Mouse (Mus musculus) urinary bladder, postnatal 10 days (tissue): ENCODE data around the gene Naa15.
A peak's percentile ranks its signal among the peaks of the same experiment; 100 is the strongest.
"Not testable (repeated sequence)": the region's sequence is repeated elsewhere in the genome, so short reads cannot be mapped to it uniquely, and the experiment has no call there.

Source experiments
- DNase-seq: peaks from one replicate; pipeline ENCODE4 v3.0.0; 2022; ENCODE audit warnings: low spot score

The Naa15 gene

DNA sequence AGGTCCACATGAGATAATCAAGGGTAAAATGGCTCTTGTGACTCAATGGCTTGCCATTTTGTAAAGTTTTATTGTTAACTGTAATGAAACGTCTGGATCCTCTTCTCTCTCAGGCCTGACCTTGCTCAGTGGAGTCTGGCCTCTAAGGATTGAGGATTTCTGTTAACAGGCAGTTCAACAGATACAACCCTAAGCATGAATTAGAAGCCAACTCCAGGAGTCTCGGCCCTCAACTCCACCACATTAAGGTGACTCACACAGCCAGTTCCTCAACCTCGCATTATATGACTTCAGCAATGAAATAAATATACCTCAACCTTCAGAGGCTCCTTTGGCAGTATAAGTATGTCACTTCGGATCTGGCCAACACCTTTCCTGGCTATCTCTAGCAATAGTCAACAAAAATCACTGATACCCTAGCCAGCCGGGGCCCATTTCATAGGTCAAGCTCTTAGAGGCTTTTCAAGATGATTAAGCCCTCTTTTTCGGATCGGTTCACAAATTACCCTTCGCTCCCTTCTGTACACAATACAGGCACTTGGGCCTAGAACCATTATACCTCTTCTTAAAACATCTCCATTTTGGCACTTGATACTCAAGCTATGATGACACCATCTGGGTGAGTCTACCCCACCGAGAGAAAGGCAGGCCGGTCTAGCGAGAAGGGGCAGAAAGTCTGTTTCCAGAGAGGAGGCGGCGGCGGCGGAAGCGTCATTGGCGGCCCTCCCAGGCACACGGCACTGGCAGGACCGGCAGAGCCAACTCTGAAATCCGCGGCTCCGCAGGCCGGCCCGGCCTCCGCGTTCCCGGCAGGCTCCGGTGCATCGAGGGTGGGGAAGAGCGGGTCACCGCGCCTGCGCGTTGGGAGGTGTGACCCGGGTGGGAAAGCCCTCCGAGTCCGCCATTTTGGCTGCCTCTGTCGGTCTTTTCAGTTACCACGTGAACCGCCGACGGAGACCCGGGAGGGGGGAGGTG, at the start of gene Naa15:
Naa15 (plus strand) TSS at position 51 of the 975 bp plus-strand sequence.
- peak; percentile 83 for DNase-seq

DNA sequence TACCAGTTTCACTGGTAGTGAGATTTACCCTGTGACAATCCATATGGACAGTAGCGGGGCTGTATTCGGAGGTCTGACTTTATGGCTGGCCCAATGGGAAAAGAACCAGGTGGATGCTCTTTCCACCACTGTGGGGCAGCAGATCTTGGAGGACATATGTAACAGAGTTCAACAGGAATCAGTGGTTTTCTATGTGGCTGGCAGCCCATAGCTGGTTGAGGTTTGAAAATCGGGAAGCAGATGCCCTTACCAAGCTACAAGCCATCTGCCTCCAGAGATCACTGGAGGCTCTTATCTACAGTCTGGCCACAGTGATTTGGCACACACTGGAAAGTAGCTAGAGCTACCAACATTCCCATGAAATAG, 49.4 kb upstream of the Naa15 start:
- DNase-seq, result no peak

DNA sequence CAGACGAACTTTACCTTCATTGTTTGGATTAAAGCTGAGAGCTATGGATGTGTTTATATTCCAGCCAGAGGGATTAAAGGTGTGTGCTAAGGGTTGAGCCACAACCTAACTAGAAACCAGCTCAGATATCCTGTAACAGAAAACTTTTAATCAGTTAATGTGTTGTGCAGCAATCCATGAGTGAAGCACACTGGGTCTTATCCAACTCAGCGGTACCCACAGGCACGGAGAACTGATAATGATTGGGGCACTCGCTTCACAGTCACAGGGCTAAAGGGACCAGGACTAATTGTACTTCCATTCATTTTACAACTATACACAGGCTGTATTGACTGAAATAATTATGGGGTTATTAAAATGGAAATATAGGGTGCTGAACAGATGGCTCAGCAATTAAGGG, 48.0 kb upstream of the Naa15 start:
- no peak for DNase-seq

DNA sequence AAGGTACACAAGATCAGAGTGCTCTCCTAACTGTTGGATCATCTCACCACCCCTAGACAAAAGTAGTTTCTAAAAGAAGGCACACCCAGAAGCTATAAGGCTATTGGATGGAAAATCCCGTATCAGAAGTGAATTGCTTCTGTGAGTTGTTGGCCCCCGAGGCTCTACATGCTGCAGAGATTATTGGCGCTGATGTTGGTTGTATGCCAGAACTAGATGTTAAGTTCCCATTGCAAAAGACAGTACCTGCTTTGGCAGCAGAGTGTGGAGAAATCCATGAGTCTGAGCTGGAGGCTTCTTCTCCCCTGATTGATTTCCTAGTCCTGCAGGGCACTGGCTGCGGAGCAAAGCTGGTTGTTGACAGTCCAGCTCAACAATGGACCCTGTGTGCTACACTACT, 46.9 kb upstream of the Naa15 start:
- no peak for DNase-seq

DNA sequence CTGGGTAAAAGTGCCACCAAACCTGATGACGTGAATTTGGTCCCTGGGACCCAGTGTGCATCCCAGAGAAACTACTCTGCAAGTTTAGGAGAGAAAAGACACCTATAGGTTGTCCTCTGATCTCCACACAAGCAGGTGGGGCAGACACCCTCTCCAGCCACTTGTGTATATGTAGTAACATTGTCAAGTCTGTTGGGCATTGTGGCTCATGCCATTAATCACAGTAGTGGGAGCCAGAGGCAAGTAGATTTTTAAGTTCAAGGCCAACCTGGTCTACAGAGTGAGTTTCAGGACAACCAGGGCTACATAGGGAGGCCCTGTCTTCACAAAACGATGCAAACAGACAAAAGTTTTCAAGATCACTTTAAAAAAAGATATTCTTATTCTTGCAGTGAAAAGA, 43.1 kb upstream of the Naa15 start:
- DNase-seq, result no peak

DNA sequence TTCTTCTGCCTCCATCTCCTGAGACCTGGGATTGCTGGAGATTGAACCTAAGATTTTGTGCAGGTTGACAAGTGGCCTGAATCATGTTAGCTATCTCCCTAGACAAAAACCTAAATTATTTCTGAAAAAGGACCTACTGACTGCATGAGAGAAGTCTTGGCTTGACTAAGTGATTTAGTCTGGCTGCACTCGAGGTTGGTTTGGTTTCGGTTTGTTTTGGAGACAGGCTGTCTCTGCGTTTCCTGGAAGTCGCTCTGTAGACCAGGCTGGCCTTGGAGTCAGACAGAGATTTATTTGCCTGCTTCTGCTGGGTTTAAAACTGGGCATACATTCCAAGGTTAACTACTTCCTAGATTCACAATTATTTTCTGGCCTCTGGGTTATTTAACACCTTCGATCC, 42.1 kb upstream of the Naa15 start:
- DNase-seq, result no peak

DNA sequence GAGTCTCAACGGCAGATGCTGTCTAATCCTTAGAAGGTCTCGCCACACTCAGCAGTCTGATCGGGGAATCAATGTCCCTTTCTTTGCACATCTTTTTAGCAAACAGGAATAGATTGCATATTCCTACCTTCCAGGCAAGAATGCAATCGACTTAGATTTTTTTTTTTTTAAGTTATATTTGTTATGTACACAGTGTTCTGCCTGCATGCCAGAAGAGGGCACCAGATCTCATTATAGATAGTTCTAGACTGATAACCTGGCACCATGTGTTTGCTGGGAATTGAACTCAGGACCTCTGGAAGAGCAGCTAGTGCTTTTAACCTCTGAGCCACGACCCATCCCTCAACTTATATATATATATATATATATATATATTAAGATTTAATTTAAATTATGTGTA, 41.4 kb upstream of the Naa15 start:
- no peak for DNase-seq

DNA sequence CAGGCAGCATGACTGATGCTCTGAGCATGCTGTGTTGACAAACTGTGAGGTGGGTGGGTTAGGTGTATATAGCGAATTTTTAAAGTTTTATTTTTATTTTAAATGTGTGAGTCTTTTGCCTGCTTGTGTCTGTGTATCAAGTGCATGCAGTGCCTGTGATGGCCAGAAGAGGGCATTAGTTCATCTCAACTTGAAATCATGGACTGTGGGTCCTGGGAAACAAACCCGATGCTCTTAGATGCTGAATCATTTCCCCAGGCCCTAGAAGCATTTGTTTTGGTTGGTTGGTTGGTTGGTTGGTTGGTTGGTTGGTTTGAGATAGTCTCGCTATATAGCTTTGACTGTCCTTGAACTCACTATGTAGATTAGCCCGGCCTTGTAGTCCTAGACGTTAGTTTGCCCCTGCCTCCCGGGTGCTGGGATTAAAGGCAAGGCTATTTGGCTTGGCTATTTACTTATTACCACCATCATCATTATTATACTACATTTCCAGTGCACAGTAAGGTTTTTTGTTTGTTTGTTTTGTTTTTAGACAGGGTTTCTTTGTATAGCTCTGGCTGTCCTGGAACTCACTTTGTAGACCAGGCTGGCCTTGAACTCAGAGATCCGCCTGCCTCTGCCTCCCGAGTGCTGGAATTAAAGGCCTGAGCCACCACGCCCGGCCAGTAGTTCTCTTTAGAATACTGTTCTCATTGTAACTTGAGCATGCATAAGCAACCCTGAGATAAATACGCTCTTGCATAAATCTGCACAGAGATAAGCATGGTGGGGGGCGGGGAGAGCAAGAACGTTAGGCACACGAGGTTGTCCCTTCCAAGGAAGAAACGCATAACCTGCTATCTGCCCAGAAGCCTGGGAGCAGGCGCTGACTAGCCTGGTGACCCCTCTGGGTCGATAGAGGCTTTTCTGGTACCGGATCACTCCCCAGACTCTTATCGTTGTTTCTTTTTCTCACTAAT, 39.4 kb upstream of the Naa15 start:
- DNase-seq, result no peak

DNA sequence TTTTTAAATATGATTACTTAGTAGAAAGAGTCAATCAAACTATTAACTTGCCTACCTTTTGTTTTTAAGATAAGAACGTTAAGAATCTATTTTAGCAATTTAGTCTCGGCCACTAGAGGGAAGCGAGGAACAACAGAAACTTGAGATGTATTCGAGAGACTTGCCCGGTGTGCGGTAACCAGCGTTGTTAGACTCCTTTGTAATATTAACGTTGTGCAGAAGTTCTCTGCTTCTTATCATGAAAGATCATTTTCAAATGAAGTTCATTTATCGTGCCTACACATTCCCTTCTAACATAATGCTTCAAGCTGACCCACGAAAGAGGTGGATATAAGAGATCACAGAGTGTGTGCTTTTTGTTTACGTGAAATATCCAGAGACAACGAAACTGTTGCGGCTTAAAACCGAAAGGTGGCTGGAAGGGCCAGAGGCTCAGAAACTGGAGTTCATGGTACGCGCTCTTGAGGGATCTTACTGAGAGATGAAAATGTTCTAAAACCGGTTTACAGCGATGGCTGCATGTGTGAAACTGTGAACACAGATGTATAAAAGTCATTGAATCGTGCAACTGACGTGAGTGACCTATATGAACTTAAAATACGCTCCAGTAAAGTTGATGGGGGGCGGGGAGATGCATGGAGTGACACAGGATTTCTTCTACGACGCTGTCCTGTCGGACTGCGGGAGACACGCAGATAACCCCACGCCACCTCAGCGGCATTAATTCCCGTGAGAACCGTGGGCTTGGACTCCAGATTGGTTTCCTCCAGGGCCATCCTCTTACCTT, 36.9 kb upstream of the Naa15 start:
- DNase-seq, result no peak

DNA sequence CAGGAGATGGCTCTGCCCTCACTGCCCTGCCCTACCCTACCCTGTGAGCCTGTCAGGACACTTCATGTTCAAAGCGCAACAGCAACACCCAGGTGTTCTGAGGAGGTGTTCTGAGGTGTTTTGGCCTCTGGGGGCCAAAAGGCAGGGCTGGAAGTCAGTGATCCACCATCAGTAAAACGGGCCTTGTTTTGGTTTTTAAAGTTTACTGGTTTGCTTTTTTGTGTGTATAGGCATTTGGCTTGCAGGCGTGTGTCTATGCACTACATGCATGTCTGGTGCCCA, 36.3 kb upstream of the Naa15 start:
- DNase-seq, result no peak

DNA sequence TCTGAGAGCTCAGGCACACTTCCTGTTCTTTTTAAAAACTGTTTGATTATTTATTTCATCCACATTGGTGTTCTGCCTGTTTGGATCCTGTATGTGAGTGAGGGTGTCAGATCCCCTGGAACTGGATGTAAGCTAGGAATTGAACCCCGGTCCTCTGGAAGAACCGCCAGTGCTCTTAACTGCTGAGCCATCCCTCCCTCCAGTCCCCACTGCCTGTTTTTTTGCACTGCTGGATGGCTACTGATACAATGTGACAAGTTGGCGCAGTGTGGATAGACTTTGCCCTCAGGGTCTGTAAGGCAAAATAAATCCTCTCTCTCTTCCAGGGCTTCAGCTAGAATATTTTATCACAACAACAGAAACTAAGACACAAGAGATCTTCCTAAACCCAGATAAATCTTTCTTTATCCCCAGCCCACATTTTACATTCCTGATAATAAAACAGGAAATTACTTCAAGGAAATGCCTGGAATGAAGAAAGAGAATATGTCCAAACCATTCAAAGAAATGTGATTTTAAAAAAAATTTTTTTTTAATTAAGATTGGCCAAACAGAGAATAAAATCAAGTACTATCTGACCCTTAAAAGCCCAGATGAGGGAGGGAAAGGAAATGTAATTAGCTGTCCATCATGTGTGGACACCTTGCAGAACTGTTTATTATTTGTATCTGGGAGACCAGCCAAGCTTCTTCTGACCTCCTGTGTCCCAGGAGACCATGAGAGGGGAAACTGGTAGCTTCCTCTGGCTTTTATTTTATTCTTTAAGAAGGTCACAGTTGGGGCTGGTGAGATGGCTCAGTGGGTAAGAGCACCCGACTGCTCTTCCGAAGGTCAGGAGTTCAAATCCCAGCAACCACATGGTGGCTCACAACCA, 34.9 kb upstream of the Naa15 start:
- DNase-seq, result no peak

DNA sequence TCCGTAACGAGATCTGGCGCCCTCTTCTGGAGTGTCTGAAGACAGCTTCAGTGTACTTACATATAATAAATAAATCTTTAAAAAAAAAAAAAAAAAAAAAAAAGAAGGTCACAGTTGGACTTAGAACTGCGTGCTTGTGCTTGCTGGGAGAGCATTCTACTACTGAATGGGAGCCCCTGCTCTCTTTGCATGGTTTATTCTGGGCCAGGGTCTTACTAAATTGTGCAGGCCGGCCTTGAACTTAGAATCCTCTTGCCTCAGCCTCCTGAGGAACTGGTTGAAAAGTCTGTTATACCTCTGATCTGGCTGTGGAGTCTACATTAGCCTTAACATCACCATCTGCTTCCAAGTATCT, 34.3 kb upstream of the Naa15 start:
- no peak for DNase-seq

DNA sequence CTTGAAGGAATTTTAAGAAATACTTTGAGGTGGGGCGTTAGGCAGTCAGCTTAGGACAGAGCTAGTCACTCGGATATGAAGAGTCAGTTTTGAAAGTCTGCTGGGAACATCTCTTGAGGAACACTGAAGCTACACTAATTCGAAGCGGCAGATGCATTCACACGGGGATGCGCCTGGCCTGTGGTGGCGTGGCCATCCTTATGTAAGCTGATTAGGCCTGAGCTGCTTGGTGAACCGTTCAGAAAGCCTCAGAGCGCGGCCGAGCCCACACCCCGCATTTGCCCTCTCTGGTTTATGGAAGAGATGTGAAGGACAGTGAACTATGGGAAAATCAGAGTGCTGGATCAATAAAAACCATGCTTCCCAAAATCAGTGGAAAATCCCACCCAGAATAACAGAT, 31.5 kb upstream of the Naa15 start:
- DNase-seq, result no peak

DNA sequence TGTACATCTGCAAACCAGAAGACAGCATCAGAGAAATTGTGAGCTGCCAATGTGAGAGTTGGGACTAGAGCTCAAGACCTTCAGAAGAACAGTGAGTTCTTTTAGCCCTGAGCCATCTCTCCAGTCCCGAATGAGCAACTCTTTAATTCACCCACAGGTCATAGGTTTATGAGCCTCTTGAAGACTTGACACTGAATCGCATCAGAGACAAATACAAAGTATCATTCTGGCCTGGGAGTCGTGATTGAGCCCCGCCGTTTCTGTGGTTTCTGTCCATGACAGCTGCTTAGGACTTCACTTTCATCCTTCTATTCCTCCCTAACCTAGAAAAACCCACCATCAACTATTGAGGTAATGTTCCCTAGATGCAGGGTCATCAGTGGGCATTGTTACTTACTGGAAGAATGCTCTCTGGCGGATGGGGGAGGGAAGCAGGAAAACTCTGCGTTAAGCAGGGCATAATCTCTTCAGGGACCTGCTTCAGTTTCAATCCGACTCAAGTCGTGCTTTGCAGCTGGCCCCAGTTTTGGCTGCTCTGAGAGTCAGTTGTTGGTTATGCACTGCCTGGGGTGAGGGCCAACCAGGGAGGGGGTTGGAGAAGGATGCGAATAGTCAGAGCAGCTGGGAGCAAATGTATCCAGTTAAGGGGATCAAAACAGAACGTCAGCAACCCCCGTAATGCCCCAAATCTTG, 28.4 kb upstream of the Naa15 start:
- DNase-seq, result no peak

DNA sequence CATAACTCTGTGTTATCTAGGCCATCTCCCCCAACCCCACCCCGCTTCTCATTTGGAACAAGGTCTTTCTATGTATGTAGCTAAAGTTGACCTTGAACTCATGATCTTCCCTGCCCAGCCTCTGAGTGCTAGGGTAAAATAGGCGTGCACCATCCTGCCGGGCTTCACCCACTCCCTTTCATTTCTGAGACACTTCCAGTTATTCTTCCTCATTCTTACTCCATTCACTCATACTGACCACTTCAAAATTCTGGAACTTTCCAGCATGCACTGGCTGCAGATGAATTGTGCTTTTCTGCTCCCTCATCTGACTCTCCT, 27.9 kb upstream of the Naa15 start:
- DNase-seq, result no peak

DNA sequence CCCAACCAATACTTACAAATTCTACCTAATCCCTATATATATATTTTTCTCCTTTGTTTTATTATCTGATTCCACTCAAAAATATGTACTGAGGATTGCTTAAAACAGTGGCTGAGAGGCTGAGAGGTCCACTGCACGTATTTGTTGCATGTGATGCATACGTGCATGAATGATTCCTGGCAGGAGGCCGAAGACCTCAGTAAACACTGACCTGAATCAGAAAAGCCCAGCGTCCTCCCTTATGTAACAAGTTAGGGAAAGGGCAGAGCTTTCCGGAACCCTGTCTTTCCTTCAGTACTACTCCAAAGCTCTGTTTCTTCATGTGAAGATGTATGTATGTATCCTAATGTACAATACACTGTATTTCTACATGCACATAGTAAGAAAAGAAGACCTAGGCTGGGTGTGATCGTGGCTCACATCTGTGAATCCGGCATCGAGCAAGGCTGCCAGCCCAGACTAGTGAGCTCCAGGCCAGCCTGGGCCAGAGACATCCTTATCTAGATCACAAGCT, 27.0 kb upstream of the Naa15 start:
- no peak for DNase-seq

DNA sequence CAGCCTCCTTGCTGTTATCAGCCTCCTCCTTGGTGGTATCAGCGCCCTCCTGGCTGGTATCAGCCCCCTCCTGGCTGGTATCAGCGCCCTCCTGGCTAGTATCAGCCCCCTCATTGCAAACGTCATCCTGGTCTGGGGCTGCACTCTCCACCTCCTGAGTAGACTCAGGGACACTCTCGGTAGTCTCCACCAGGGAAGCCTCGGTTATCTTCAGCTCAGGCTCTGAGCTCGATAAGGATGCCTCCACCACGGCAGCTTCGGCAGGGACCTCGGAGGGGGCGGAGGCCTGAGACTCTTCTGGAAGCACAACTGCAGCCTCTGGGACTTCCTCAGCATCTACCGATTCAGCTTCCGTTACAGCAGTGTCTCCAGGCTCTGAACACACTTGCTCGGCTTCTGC, 26.0 kb upstream of the Naa15 start:
- DNase-seq, result no peak

DNA sequence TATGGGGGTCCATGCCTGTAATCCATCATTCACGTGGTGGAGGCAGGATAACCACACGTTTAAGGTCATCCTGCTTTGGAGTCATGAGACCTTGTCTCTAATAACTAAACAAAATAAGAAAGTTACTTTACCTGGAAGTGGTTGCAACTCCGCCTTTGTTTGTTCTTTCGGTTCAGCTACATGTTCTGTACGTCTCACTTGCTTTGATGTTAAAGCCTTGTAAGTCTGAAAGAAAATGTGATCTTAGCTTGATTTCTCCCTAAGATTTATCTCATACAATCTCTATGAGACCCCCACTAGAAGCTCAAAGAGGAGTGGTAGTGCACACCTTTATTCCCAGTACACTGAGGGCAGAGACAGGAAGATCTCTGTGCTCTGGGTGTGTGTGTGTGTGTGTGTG, 23.9 kb upstream of the Naa15 start:
- DNase-seq, result no peak

DNA sequence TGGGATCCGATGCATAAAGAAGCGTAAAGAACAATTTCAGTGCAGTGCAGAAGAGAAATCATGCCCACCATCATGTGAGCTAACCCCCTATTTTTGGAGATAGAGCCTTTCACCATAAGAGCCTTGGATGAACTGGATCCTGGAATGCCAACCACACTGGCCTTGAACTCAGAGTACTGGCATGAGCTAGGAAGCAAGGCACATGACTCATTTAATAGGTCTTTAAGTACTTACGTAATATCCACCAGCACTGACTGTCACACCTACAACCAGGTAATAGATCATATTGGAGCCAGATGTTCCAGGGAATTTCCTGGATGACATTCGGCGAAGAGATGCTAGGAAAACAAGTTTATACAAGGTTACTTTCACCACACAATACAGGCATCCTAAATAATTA, 23.4 kb upstream of the Naa15 start:
- DNase-seq, result no peak

DNA sequence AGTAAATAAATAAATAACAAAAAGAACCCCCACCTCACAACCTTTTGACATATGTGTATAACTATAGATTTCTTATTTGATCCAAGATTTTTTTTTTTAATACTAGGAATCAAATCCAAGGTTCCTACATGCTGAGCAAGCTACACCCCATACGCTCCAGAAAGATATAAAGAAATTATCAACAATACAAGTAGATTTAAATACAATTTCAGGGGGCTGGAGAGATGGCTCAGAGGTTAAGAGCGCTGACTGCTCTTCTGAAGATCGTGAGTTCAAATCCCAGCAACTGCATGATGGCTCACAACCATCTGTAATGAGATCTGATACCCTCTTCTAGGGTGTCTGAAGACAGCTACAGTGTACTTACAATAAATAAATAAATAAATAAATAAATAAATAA, 21.9 kb upstream of the Naa15 start:
- not testable (repeated sequence) for DNase-seq

DNA sequence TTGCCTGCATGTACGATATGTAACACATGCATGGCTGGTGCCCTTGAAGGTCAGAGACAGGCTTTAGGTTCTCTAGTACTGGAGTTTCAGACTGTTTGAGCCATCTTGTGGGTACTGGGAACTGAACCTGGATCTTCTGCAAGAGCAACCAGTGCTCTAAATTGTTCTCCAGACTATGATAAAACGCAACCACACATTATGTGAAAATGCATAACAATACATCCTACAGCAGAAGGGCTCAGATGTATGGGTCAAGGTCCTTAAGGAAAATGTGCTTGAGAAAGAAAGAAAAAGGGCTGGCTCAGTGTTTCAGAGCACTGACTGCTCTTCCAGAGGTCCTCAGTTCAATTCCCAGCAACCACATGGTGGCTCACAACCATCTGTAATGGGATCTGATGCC, 21.3 kb upstream of the Naa15 start:
- DNase-seq, result no peak
